Mouse (Mus musculus): ENCODE measurements at regions not wholly inside any gene's neighbourhood (a gene's known extent, or its start where the extent isn't known, plus 50 kb on each side); places are given as distances from the start of the nearest gene placed in this dataset.

DNA sequence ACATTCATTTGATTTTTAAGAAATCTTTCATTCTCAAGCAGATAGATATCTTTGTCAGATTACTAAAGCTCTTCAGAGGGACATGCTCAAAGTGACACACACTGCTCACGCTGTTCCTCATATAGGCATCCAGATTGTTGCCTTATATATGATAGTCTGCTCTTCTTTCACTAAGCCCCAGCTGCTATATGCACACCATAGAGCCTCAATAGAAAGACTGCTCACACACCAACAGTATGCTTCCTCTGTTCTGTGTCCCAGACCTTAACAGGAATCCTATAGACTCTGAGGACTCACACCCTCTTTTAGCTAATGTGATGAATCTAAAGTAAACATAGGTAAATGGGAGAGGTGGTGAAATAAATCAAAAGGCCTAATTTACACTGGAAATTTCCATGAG is 561.8 kb downstream of the Smarca1 start:
- H3K4me2 ChIP-seq (replicated peaks) = no peak overlapping the region
- H3K4me1 ChIP-seq = no peaks in the 10 kb centered on the region
- no peak overlapping the region for H3K27ac ChIP-seq
- H3K36me3 ChIP-seq = no peaks in the 10 kb centered on the region
- H3K27me3 ChIP-seq = no peaks in the 10 kb centered on the region
- no peak for ATAC-seq (ENCODE audit: low FRiP score)
- H3K9ac ChIP-seq = no peak overlapping the region
- H3K4me3 ChIP-seq = no peak overlapping the region
- 75% methylated on average over 1 of the region's 1 CpGs for WGBS
- H3K9me3 ChIP-seq (replicated peaks) = no peaks in the 10 kb centered on the region

DNA sequence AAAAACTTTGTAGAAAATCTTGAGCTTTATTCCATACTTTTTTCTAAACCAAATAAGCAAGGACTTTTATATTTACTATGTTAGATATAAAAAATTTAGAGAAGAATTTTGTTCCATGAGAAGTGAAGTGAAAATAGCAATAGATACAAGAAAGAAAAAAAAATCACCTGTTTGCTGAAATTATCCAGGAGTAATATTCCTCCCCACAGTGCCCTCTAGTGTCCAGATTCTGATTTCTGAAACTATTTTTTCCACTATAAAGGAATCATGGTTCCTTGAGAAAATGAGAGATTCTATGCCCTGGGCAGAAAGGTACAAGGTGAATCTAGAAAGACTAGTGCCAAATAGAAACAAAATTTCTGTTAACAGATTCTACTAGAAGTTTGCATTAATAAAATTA is 564.0 kb downstream of the Smarca1 start:
- ATAC-seq (ENCODE audit: low FRiP score) = no peak
- no peak overlapping the region for H3K9ac ChIP-seq
- no peaks in the 10 kb centered on the region for H3K4me1 ChIP-seq
- no peak overlapping the region for H3K4me2 ChIP-seq (replicated peaks)
- no peaks in the 10 kb centered on the region for H3K9me3 ChIP-seq (replicated peaks)
- no peaks in the 10 kb centered on the region for H3K27me3 ChIP-seq
- no peak overlapping the region for H3K27ac ChIP-seq
- H3K36me3 ChIP-seq = no peaks in the 10 kb centered on the region
- no peak overlapping the region for H3K4me3 ChIP-seq

DNA sequence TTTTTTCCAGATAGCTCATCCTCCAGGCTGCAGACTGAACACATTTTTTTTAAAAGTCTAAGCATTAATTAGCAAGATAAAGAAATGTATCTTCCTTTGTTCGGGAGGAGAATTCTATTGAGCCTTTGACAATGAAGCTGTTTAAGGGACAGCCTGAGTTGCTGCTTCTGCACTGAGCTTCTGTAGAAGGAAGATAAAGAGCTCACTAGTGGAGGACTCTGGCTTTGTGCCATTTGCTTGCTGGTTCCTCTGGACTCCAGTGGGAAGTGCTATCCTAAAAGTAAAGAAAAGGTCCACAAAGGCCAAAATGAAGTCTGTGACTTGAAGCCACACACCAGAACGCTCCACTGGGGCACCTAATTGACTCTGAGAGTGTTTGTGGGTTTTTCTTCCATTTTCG is 577.0 kb downstream of the Smarca1 start:
- no peaks in the 10 kb centered on the region for H3K36me3 ChIP-seq
- H3K9ac ChIP-seq = no peak overlapping the region
- H3K4me3 ChIP-seq = no peak overlapping the region
- no peak overlapping the region for H3K27ac ChIP-seq
- no peak overlapping the region for H3K4me2 ChIP-seq (replicated peaks)
- 57% methylated on average over 3 of the region's 3 CpGs for WGBS
- no peak for ATAC-seq (ENCODE audit: low FRiP score)
- no peaks in the 10 kb centered on the region for H3K4me1 ChIP-seq
- H3K9me3 ChIP-seq (replicated peaks) = no peaks in the 10 kb centered on the region
- H3K27me3 ChIP-seq = no peaks in the 10 kb centered on the region

DNA sequence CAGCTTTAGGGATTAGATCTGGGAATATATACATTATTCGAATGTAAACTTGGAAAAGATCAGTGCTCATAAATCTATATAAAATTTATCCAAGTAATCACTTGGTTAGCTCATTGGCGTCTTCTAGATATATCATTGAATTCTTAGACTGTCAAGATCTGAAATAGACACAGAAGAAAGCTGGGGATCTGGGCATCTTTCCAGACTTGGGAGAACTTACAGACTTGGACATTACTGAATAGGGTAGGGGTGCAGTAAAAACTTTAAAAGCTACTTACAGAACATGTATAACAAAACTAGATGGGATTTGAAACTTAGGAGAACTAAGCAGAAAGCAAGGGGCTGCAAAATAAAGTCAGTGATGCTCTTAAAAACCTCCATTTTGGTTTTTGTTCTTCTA is 585.6 kb downstream of the Smarca1 start:
- 84% methylated on average over 2 of the region's 2 CpGs for WGBS

DNA sequence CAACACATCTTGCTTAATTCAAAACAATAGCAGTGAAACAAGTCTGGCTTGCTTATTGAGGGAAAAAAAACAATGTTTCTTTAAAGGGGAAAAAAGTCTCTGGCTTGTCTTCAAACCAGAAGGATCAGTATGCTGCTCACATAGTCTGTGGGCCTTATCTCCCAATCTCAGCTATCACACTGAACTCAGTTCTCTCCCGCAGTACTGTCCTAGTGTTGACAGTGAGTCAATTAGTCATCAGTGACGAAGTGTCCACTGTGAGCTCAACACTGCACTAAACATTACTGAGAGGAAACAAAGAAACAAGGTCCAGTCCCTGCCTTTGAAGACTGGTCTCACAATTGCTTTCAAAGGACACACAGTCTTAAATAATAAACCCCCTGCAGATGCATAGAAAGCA is 589.2 kb downstream of the Smarca1 start:
- 20% methylated on average over 2 of the region's 2 CpGs for WGBS

More for the DNA sequence above, 585.6 kb downstream of the Smarca1 start:
- Histone ChIP-seq H3K9me3 (replicated peaks) (no peaks in the 10 kb centered on the region), H3K9ac (no peak overlapping the region), H3K4me1 (no peaks in the 10 kb centered on the region), H3K4me2 (replicated peaks) (no peak overlapping the region), H3K36me3 (no peaks in the 10 kb centered on the region), H3K27me3 (no peaks in the 10 kb centered on the region), H3K4me3 (no peak overlapping the region), H3K27ac (no peak overlapping the region)
- no peak for ATAC-seq (ENCODE audit: low FRiP score)

DNA sequence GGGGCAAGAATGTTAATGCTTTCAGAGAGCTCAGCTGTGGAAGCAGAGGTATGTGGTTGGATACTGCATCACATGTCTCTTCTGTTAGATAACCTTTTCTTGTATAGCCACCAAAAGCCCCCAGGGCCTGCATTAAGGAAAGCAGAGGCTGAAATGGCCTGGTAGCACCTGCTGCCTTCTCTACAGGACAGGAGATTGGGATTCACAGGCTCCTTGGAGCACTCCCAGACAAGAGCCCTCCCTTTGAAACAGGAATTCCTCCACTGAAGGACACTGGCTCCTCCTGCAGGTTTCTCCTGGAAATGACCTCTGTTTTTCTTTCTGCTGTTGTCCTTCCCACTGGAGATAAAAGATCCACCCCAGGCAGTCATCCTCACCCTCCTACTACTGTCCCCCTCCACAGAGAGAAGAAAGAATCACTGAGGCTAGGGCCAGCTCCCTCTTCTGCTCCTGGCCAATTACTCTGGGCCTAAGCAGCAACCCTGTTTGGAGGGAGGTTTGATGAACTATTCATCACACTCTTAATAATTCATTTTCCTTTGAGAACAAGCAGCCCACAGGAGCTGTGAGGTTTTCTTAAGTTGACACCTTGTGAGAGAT is 600.1 kb downstream of the Smarca1 start:
- Histone ChIP-seq H3K4me3 (no peak overlapping the region), H3K4me1 (no peaks in the 10 kb centered on the region), H3K27ac (no peak overlapping the region), H3K36me3 (no peaks in the 10 kb centered on the region), H3K27me3 (no peaks in the 10 kb centered on the region), H3K9ac (no peak overlapping the region), H3K4me2 (replicated peaks) (no peak overlapping the region), H3K9me3 (replicated peaks) (no peaks in the 10 kb centered on the region)
- ATAC-seq (ENCODE audit: low FRiP score) = peak; percentile 82

More for the DNA sequence above, 589.2 kb downstream of the Smarca1 start:
- Histone ChIP-seq H3K9ac (no peak overlapping the region), H3K4me1 (no peaks in the 10 kb centered on the region), H3K4me2 (replicated peaks) (no peak overlapping the region), H3K4me3 (no peak overlapping the region), H3K9me3 (replicated peaks) (no peaks in the 10 kb centered on the region), H3K27me3 (no peaks in the 10 kb centered on the region), H3K36me3 (no peaks in the 10 kb centered on the region), H3K27ac (no peak overlapping the region)
- no peak for ATAC-seq (ENCODE audit: low FRiP score)

Measured in hindbrain, embryonic 12.5 days (tissue).